In the genomic region with DNA sequence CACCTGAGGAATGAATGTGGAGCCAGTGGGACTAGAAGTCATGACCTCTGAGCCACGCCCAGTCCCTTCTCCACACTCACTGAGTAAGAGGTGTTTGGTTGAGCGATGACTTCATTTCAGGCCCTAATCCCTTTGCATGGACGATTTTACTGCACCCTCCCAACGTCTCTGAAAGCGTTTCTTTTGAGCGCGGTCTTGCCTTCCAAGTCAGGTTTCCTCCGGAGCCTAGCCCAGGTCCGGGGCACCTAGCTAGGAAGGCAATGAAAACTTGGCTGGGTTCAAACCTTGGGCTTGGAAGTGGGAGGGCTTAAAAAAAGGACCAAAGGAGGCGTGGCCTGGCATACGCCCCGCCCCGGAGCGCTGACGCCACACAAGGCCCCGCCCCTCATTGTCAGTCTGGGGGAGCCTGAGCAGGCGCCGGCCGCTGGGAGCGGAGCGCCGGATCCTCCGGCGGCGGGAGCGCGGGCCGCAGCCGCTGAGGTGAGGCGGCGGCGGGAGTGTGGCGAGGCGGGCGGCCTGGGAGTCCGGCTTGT, we compare ENCODE assay signal across 1 mouse cellular context.
TF ChIP-seq lines count a peak whose summit lies in the region.

Gene Luzp1 (plus strand): TSS at position 391 of the 533 bp plus-strand sequence.

TF ChIP-seq in CH12.LX, 34 proteins besides CTCF, POLR2A, EP300 and RAD21 (continued from another document):
- TF ChIP-seq NRF1 (IDR thresholded peaks at IDR 0.05; ENCODE audit: low read depth, low read length) = peak; percentile 78
- no peak for TF ChIP-seq JUN (IDR thresholded peaks at IDR 0.05; ENCODE audit: insufficient read depth, low read depth, low read length)
- peak; percentile 46; the same call in 1 of the 2 replicates for TF ChIP-seq TCF12 (IDR thresholded peaks at IDR 0.05; ENCODE audit: low read depth, low read length)
- TF ChIP-seq ZC3H11A (IDR thresholded peaks at IDR 0.05; ENCODE audit: low read depth, low read length) = no peak
- no peak for TF ChIP-seq TBP (conservative IDR thresholded peaks at IDR 0.05; ENCODE audit: low read depth, low read length)
- no peak for TF ChIP-seq E2F4 (IDR thresholded peaks at IDR 0.05; ENCODE audit: insufficient replicate concordance, low read depth, low read length)
